9 mouse cellular contexts compared by ENCODE assay signal in genomic region chr4:55240450-55240849, GRCm38 (mm10).
DNase-seq lines count a peak whose midpoint lies in the region; ATAC-seq and TF ChIP-seq lines count a peak whose summit lies in the region.
"Had no signal": no experiment of that assay in that cellular context is flagged by ENCODE, and none has a peak within 500 bp of the region (broad histone marks: within the 10 kb centered on the region; RNA-seq: fewer than 3 reads in every experiment).

No protein-coding gene starts in this region.

- 2% methylated on average over 7 of the region's 7 CpGs for WGBS in forebrain, embryonic 16.5 days

- no peak overlapping the region for H3K4me3 ChIP-seq in MEL (ENCODE audit: control insufficient read depth in 1 of 2, insufficient read depth in 1 of 2, low read depth in 2 of 2, low read length in 2 of 2)
- H3K4me3 ChIP-seq in forebrain, embryonic 16.5 days (replicated peaks; ENCODE audit: low read length): no peak overlapping the region
- H3K4me3 ChIP-seq: limb, embryonic 12.5 days had no signal

- no peaks in the 10 kb centered on the region for H3K4me1 ChIP-seq in MEL (ENCODE audit: control insufficient read depth in 1 of 2, insufficient read depth in 2 of 2, low read length in 2 of 2)
- H3K4me1 ChIP-seq in forebrain, embryonic 16.5 days (replicated peaks; ENCODE audit: control insufficient read depth, insufficient read depth, low read length): no peaks in the 10 kb centered on the region
- H3K4me1 ChIP-seq: limb, embryonic 12.5 days had no signal

- no peak for TF ChIP-seq POLR2A in MEL (IDR thresholded peaks at IDR 0.05; ENCODE audit: control insufficient read depth in 1 of 2, insufficient read depth in 1 of 2, low read depth in 1 of 2, low read length in 2 of 2, poor library complexity in 1 of 2)

- H3K9me3 ChIP-seq in MEL (replicated peaks; ENCODE audit: insufficient read depth, low read length): no peaks in the 10 kb centered on the region
- no peaks in the 10 kb centered on the region for H3K9me3 ChIP-seq in forebrain, embryonic 16.5 days (ENCODE audit: control insufficient read depth, low read length)
- H3K9me3 ChIP-seq: limb, embryonic 12.5 days had no signal

- peak; percentile 71 for ATAC-seq in forebrain, embryonic 16.5 days
- peak; percentile 53 to 84; a peak in 2 of 4 replicates for ATAC-seq in hematopoietic stem cell, adult 5-6 weeks (replicated peaks in 1 of 2; ENCODE audit: insufficient read depth in 1 of 2, low FRiP score in 2 of 2, low TSS enrichment in 1 of 2, low read depth in 1 of 2, poor library complexity in 2 of 2, severe bottlenecking in 2 of 2)
- ATAC-seq in megakaryocyte, adult 5-6 weeks (ENCODE audit: poor library complexity, severe bottlenecking): peak; percentile 80

- DNase-seq in MEL (ENCODE audit: low read depth, low spot score): peak; percentile 62
- DNase-seq in c-Kit-positive CD71-positive TER-119-positive erythroid progenitor cells, embryonic 14.5 days (ENCODE audit: low spot score): peak; percentile 27
- DNase-seq in layer of hippocampus, postnatal 10 days (ENCODE audit: low spot score in 2 of 2): peak; percentile 85 to 87
- peak; percentile 71 to 84 for DNase-seq in right cerebral cortex, postnatal 10 days (ENCODE audit: low spot score in 2 of 2)
- DNase-seq in urinary bladder, postnatal 36 days (ENCODE audit: low spot score in 2 of 2): peak; percentile 57 to 68

- no peak overlapping the region for H3K4me2 ChIP-seq in forebrain, embryonic 16.5 days (ENCODE audit: low read length)
- H3K4me2 ChIP-seq: limb, embryonic 12.5 days had no signal

- no peaks in the 10 kb centered on the region for H3K36me3 ChIP-seq in MEL (ENCODE audit: control insufficient read depth in 1 of 2, insufficient read depth in 2 of 2, low read length in 2 of 2)
- no peaks in the 10 kb centered on the region for H3K36me3 ChIP-seq in forebrain, embryonic 16.5 days (ENCODE audit: control insufficient read depth, insufficient read depth)
- H3K36me3 ChIP-seq: limb, embryonic 12.5 days had no signal

- no peak overlapping the region for H3K27ac ChIP-seq in MEL (ENCODE audit: control insufficient read depth, low read depth, low read length)
- no peak overlapping the region for H3K27ac ChIP-seq in forebrain, embryonic 16.5 days (ENCODE audit: low read length)
- H3K27ac ChIP-seq: limb, embryonic 12.5 days had no signal

- no peaks in the 10 kb centered on the region for H3K27me3 ChIP-seq in MEL (ENCODE audit: control insufficient read depth in 1 of 2, insufficient read depth in 2 of 2, low read length in 2 of 2)
- no peaks in the 10 kb centered on the region for H3K27me3 ChIP-seq in forebrain, embryonic 16.5 days (replicated peaks; ENCODE audit: control insufficient read depth, insufficient read depth, low read length)
- H3K27me3 ChIP-seq: limb, embryonic 12.5 days had no signal

- TF ChIP-seq CTCF in MEL (IDR thresholded peaks at IDR 0.05 in 2 of 3, conservative IDR thresholded peaks at IDR 0.05 in 1 of 3; ENCODE audit: control insufficient read depth in 1 of 3, insufficient read depth in 1 of 3, low read depth in 2 of 3, low read length in 3 of 3, poor library complexity in 1 of 3, severe bottlenecking in 1 of 3): peak; percentile 76 to 90 (median 85)

- no peaks in the 10 kb centered on the region for H3K79me2 ChIP-seq in MEL (ENCODE audit: control insufficient read depth, insufficient read depth, low read length, poor library complexity)

- no peak for TF ChIP-seq EP300 in MEL (IDR thresholded peaks at IDR 0.05; ENCODE audit: low read depth in 1 of 2, low read length in 2 of 2)

- no peak overlapping the region for H3K9ac ChIP-seq in MEL (ENCODE audit: control insufficient read depth, low read depth, low read length, poor library complexity, severe bottlenecking)
- H3K9ac ChIP-seq in forebrain, embryonic 16.5 days (replicated peaks; ENCODE audit: low read depth, low read length): no peak overlapping the region
- H3K9ac ChIP-seq: limb, embryonic 12.5 days had no signal

- TF ChIP-seq RAD21 in MEL (IDR thresholded peaks at IDR 0.05; ENCODE audit: low read depth, low read length): peak; percentile 92

TF ChIP-seq in MEL, 35 proteins besides CTCF, POLR2A, EP300 and RAD21:
- TF ChIP-seq ZC3H11A (IDR thresholded peaks at IDR 0.05; ENCODE audit: low read depth, low read length) (peak; percentile 89), ELF1 (IDR thresholded peaks at IDR 0.05; ENCODE audit: low read depth, low read length) (no peak), CHD2 (IDR thresholded peaks at IDR 0.05; ENCODE audit: low read length) (no peak), MXI1 (IDR thresholded peaks at IDR 0.05; ENCODE audit: low read depth, low read length) (no peak), ZMIZ1 (IDR thresholded peaks at IDR 0.05; ENCODE audit: low read depth, low read length) (no peak), SMC3 (IDR thresholded peaks at IDR 0.05; ENCODE audit: low read depth, low read length) (peak; percentile 96)

Comparison
In these comparisons a context has a peak if more than half of its experiments do, and no peak if none do; other contexts are left out.
1. DNase-seq: peak in every context shown above with its lines; median percentile 86 in layer of hippocampus, postnatal 10 days; 78 in right cerebral cortex, postnatal 10 days; 62 in urinary bladder, postnatal 36 days; 62 in MEL; 27 in c-Kit-positive CD71-positive TER-119-positive erythroid progenitor cells, embryonic 14.5 days.